Mouse (Mus musculus): ENCODE measurements around the gene Son. TPM values are rescaled to one million over a fixed set of nuclear protein-coding genes. Genes with fewer than 3 reads are reported as not detected.
A peak's percentile ranks its signal among the peaks of the same experiment; 100 is the strongest.

The Son gene
- polyA plus RNA-seq, 1 experiment from 2014 or later: 132 TPM

DNA sequence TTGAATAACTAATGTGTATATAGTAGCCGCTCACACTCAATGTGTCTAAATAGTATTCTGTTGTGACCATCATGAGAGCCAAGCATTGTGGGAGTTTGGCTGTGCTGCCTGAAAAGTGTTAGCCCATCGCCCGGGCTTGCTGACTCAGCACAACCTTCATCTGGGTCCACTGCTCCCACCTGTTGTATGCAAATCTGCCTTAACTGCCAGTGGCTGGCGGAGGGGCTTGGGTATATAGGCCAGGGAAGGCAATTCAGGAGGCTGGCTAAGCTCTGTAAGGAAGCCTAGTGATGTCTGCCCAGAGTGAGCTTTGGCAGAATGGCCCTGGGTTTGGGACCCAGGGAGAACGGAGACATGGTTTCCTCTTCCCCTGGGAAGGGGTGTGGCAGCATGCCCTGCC lies 27.1 kb upstream of the Son start:
- Histone ChIP-seq H3K9ac (replicated peaks; ENCODE audit: low read depth) (no peak overlapping the region), H3K4me2 (replicated peaks; ENCODE audit: low read depth, low read length) (no peak overlapping the region), H3K27me3 (replicated peaks; ENCODE audit: insufficient read depth, low read length) (no peaks in the 10 kb centered on the region), H3K9me3 (ENCODE audit: low read length) (no peaks in the 10 kb centered on the region), H3K27ac (ENCODE audit: low read length) (peak overlapping the region; percentile 48), H3K4me1 (ENCODE audit: insufficient read depth, low read depth, low read length) (peaks cover 6% of the 10 kb centered on the region; the same call in 1 of the 2 replicates), H3K36me3 (ENCODE audit: insufficient read depth, low read length) (peaks cover 10% of the 10 kb centered on the region; the same call in 1 of the 2 replicates), H3K4me3 (ENCODE audit: low read depth, low read length) (no peak overlapping the region)
- no peak for TF ChIP-seq EP300 (IDR thresholded peaks at IDR 0.05)
- no peak for TF ChIP-seq CTCF (IDR thresholded peaks at IDR 0.05)
- no peak for ATAC-seq
- DNase-seq (ENCODE audit: low spot score): no peak
- 86% methylated on average over 5 of the region's 5 CpGs for WGBS

DNA sequence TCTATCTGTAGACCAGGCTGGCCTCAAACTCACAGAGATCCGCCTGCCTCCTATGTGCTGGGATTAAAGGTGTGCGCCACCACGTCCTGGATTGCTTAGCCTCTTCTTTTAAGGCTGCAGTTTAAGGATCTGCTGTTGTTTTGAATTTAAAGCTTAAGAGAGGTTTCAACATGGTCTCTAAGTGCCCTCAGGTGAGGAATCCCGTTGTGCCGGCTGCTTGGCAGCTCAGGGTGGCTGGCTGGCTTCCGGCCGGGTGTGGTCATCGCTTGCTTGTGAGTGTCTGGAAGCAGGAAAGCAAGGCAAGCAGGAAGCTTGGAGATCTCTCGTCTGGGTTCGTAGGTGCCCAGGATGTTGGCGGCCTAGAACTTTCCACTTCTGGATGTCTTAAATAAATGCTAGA lies 26.3 kb upstream of the Son start:
- ATAC-seq (peak; percentile 88), DNase-seq (ENCODE audit: low spot score) (peak; percentile 83)
- Histone ChIP-seq H3K27ac (ENCODE audit: low read length) (peak overlapping the region; percentile 57), H3K36me3 (ENCODE audit: insufficient read depth, low read length) (peaks cover 10% of the 10 kb centered on the region; the same call in 1 of the 2 replicates), H3K4me2 (replicated peaks; ENCODE audit: low read depth, low read length) (no peak overlapping the region), H3K4me1 (ENCODE audit: insufficient read depth, low read depth, low read length) (peaks cover 6% of the 10 kb centered on the region; the same call in 1 of the 2 replicates), H3K27me3 (replicated peaks; ENCODE audit: insufficient read depth, low read length) (no peaks in the 10 kb centered on the region), H3K9ac (replicated peaks; ENCODE audit: low read depth) (no peak overlapping the region), H3K4me3 (ENCODE audit: low read depth, low read length) (no peak overlapping the region), H3K9me3 (ENCODE audit: low read length) (no peaks in the 10 kb centered on the region)
- peak; percentile 72 for TF ChIP-seq EP300 (IDR thresholded peaks at IDR 0.05)
- no peak for TF ChIP-seq CTCF (IDR thresholded peaks at IDR 0.05)
- 66% methylated on average over 11 of the region's 11 CpGs for WGBS

DNA sequence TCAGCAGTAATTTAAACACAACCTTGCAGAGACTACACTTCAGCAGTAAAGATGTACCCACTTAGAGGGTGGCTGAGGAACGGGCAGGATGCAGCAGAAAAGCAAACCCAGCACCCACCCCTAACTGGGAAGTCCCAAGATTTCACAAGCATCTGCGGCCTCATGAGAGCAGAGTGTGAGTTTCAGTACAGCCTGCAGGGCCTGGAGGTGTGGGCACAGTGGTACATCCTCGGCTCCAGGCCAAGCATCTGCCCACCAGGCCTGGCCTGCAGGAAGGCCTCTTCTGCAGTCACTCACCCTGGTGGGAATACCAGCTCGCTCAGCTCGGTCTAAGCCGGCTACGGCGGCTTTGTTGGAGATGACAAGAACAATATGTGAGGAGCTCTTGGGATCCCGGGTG lies 24.2 kb upstream of the Son start:
- Histone ChIP-seq H3K4me1 (ENCODE audit: insufficient read depth, low read depth, low read length) (peaks cover 4% of the 10 kb centered on the region; the same call in 1 of the 2 replicates), H3K27ac (ENCODE audit: low read length) (no peak overlapping the region), H3K4me3 (ENCODE audit: low read depth, low read length) (no peak overlapping the region), H3K9me3 (ENCODE audit: low read length) (no peaks in the 10 kb centered on the region), H3K36me3 (ENCODE audit: insufficient read depth, low read length) (peaks cover 20% of the 10 kb centered on the region; the same call in 1 of the 2 replicates), H3K27me3 (replicated peaks; ENCODE audit: insufficient read depth, low read length) (no peaks in the 10 kb centered on the region), H3K9ac (replicated peaks; ENCODE audit: low read depth) (no peak overlapping the region), H3K4me2 (replicated peaks; ENCODE audit: low read depth, low read length) (no peak overlapping the region)
- TF ChIP-seq EP300 (IDR thresholded peaks at IDR 0.05) (no peak), CTCF (IDR thresholded peaks at IDR 0.05) (no peak)
- DNase-seq (ENCODE audit: low spot score): no peak
- WGBS: 92% methylated on average over 9 of the region's 9 CpGs
- no peak for ATAC-seq

DNA sequence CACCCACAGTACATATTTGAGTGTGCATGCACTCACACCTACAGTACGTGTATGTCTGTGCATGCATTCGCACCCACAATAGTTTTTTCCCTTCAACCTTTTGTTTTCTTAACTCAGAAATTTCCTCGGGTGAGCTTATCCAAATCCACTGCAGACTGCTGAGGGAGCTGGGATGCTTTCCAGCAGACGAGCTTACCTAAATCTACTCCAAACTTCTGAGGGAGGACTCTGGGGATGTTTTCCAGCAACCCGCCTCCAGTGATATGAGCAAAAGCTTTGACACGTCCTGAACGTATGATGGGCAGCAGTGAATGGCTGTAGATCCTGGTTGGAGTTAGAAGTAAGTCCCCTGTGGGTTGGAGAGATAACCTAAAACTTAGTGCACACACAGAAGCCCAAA lies 19.5 kb upstream of the Son start:
- peaks cover 35% of the 10 kb centered on the region; the same call in 1 of the 2 replicates for H3K36me3 ChIP-seq (ENCODE audit: insufficient read depth, low read length)
- no peak overlapping the region for H3K27ac ChIP-seq (ENCODE audit: low read length)
- TF ChIP-seq CTCF (IDR thresholded peaks at IDR 0.05) (no peak), EP300 (IDR thresholded peaks at IDR 0.05) (no peak)
- WGBS: 86% methylated on average over 7 of the region's 7 CpGs
- no peak for ATAC-seq
- H3K9me3 ChIP-seq (ENCODE audit: low read length): no peaks in the 10 kb centered on the region
- no peaks in the 10 kb centered on the region for H3K4me1 ChIP-seq (ENCODE audit: insufficient read depth, low read depth, low read length)
- H3K4me2 ChIP-seq (replicated peaks; ENCODE audit: low read depth, low read length): no peak overlapping the region
- no peak for DNase-seq (ENCODE audit: low spot score)
- no peaks in the 10 kb centered on the region for H3K27me3 ChIP-seq (replicated peaks; ENCODE audit: insufficient read depth, low read length)
- H3K9ac ChIP-seq (replicated peaks; ENCODE audit: low read depth): no peak overlapping the region
- no peak overlapping the region for H3K4me3 ChIP-seq (ENCODE audit: low read depth, low read length)

DNA sequence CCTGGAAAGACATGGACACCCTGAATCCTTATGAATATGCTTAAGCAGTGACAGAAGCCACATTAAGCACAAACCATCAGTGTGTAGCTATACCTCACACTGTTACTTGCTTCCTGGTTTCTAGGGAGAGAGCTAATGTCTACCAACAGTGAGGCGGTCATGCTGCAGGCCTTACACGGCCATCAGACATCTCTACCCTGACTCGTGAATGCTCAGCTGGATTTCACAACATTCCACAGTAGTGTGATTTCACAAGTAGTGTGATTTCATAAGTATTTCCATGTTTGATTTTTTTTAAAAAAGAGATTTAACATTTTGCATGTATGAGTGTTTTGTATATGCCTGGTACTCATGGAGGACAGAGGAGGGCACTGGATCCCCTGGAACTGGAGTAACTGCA lies 18.6 kb upstream of the Son start:
- DNase-seq (ENCODE audit: low spot score) (peak; percentile 62), ATAC-seq (peak; percentile 67)
- Histone ChIP-seq H3K4me3 (ENCODE audit: low read depth, low read length) (no peak overlapping the region), H3K36me3 (ENCODE audit: insufficient read depth, low read length) (peaks cover 32% of the 10 kb centered on the region; the same call in 1 of the 2 replicates), H3K27me3 (replicated peaks; ENCODE audit: insufficient read depth, low read length) (no peaks in the 10 kb centered on the region), H3K27ac (ENCODE audit: low read length) (no peak overlapping the region), H3K9ac (replicated peaks; ENCODE audit: low read depth) (no peak overlapping the region), H3K4me1 (ENCODE audit: insufficient read depth, low read depth, low read length) (no peaks in the 10 kb centered on the region), H3K9me3 (ENCODE audit: low read length) (no peaks in the 10 kb centered on the region), H3K4me2 (replicated peaks; ENCODE audit: low read depth, low read length) (no peak overlapping the region)
- WGBS: 67% methylated on average over 3 of the region's 3 CpGs
- peak; percentile 32; the same call in 1 of the 2 replicates for TF ChIP-seq EP300 (IDR thresholded peaks at IDR 0.05)
- TF ChIP-seq CTCF (IDR thresholded peaks at IDR 0.05): no peak

DNA sequence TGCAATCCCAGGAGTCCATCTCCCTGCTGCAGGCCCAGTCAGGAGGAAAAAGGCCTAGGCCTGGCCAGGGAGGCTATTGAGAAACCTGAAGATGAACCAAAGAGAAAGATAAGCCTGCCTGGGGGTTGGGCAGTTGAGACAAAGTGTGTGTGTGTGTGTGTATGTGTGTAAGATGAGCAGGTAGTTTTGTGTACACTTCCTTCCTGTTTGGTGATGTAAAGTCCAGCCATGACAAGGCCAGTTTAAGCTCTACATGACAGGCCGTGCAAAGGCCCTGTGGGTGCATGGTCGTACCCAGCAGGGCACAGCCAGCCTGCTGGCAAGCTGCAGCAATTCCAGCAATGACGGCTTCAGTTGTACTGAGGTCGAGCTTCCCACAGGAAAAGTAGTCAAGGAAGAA lies 17.6 kb upstream of the Son start:
- WGBS: 96% methylated on average over 4 of the region's 4 CpGs
- no peak overlapping the region for H3K4me3 ChIP-seq (ENCODE audit: low read depth, low read length)
- ATAC-seq (no peak), DNase-seq (ENCODE audit: low spot score) (no peak)
- no peak overlapping the region for H3K9ac ChIP-seq (replicated peaks; ENCODE audit: low read depth)
- H3K4me1 ChIP-seq (ENCODE audit: insufficient read depth, low read depth, low read length): no peaks in the 10 kb centered on the region
- H3K27ac ChIP-seq (ENCODE audit: low read length): no peak overlapping the region
- peaks cover 32% of the 10 kb centered on the region; the same call in 1 of the 2 replicates for H3K36me3 ChIP-seq (ENCODE audit: insufficient read depth, low read length)
- no peaks in the 10 kb centered on the region for H3K27me3 ChIP-seq (replicated peaks; ENCODE audit: insufficient read depth, low read length)
- no peak overlapping the region for H3K4me2 ChIP-seq (replicated peaks; ENCODE audit: low read depth, low read length)
- H3K9me3 ChIP-seq (ENCODE audit: low read length): no peaks in the 10 kb centered on the region
- TF ChIP-seq EP300 (IDR thresholded peaks at IDR 0.05) (no peak), CTCF (IDR thresholded peaks at IDR 0.05) (no peak)

DNA sequence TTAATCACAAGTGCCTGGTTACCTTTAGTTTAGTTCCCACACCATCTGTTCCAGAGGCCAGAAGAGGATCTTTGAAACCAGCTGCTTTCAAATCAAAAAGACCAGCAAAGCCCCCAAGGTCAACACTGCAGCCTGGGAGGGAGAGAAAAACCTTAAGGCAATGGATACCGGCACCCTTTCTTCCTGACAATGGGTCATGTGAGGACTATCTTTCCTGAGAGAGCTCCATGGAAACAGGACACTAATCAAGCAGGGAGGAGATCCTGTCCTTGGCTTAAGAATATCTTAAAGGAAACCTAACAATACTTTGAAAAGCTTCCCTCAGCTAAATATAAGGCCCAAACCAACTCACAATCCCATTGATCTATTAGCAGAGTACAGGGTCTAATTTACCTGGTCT lies 16.7 kb upstream of the Son start:
- TF ChIP-seq CTCF (IDR thresholded peaks at IDR 0.05) (no peak), EP300 (IDR thresholded peaks at IDR 0.05) (no peak)
- no peaks in the 10 kb centered on the region for H3K9me3 ChIP-seq (ENCODE audit: low read length)
- peaks cover 32% of the 10 kb centered on the region; the same call in 1 of the 2 replicates for H3K36me3 ChIP-seq (ENCODE audit: insufficient read depth, low read length)
- no peak overlapping the region for H3K4me3 ChIP-seq (ENCODE audit: low read depth, low read length)
- ATAC-seq (no peak), DNase-seq (ENCODE audit: low spot score) (no peak)
- 63% methylated on average over 1 of the region's 1 CpGs for WGBS
- H3K27ac ChIP-seq (ENCODE audit: low read length): no peak overlapping the region
- H3K27me3 ChIP-seq (replicated peaks; ENCODE audit: insufficient read depth, low read length): no peaks in the 10 kb centered on the region
- no peak overlapping the region for H3K4me2 ChIP-seq (replicated peaks; ENCODE audit: low read depth, low read length)
- no peak overlapping the region for H3K9ac ChIP-seq (replicated peaks; ENCODE audit: low read depth)
- H3K4me1 ChIP-seq (ENCODE audit: insufficient read depth, low read depth, low read length): no peaks in the 10 kb centered on the region
